Mouse (Mus musculus) CD8-positive naive resting alpha-beta T cell, adult 2 months (primary cell): ENCODE measurements around the gene Zbtb43.

ENCODE experiments used
- DNase-seq, 2 experiments: peaks; one replicate each; pipeline ENCODE4 v3.0.0; 2022; ENCODE audit warnings: low read depth in 2 of 2, low spot score in 2 of 2

The Zbtb43 gene

DNA sequence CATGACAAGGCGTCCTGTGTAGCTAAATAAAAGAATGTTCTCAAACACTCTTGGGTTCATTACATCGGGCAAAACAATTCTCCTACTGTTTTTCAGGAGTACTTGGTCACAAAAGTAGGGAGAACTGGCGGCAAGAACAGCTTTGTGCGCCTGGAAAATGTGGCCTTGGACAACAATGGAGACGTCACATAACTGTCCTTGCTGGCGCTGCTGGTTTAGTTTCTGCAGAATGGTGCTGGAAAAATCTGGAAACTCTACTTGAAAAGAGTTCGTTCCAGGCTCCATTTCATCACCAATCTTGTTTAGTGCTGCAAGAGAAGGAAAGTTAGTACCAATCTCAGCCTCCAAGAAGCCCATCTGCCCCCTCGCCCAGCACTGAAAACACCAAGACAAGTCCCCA is 13.5 kb downstream of the Zbtb43 start:
- no peak for DNase-seq

- DNase-seq = no peak
These were observed 14.9 kb downstream of the Zbtb43 start for GRCm38 (mm10) chr2:33453476-33453875.

DNA sequence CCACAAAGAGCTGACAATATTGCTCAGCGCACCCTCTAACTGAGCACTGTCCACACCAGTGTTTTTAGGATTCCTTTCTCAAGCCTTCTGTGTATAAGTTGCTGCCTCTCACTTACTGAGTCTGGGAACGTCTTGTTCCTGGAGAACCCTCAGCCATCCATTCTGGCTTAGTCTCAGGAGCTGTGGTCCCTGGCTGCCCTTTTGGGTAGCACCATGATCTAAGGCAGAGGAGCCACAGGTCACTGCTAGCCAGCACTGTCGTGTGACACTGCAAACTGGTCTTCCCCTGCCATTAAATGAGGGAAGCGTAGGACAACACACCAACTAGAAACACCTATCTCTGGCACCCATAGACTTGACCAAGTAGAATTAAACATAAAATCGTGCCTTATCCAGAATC is 15.6 kb downstream of the Zbtb43 start:
- no peak for DNase-seq

DNA sequence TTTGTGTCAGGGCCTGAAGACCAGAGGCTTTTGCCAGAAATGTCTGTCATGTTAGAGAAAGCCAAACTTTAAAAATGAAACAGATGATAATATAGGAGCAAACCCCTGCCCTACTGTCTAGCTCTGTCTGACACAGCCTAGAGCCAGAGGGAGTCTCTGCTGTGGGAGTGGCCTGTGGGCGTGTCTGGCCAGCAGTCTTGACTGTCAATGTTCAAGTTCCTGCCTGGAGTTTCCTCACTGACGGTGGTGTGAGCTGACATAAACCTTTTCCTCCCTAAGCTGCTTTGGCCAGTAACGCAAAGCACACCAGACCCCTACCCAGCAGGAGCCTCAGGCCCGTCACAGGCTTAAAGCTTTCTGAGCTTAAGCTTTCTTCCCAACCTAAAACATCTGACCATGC is 16.2 kb downstream of the Zbtb43 start:
- DNase-seq = no peak

GRCm38 (mm10) chr2:33451038-33451978 is 17.1 kb downstream of the Zbtb43 start:
- no peak for DNase-seq

DNA sequence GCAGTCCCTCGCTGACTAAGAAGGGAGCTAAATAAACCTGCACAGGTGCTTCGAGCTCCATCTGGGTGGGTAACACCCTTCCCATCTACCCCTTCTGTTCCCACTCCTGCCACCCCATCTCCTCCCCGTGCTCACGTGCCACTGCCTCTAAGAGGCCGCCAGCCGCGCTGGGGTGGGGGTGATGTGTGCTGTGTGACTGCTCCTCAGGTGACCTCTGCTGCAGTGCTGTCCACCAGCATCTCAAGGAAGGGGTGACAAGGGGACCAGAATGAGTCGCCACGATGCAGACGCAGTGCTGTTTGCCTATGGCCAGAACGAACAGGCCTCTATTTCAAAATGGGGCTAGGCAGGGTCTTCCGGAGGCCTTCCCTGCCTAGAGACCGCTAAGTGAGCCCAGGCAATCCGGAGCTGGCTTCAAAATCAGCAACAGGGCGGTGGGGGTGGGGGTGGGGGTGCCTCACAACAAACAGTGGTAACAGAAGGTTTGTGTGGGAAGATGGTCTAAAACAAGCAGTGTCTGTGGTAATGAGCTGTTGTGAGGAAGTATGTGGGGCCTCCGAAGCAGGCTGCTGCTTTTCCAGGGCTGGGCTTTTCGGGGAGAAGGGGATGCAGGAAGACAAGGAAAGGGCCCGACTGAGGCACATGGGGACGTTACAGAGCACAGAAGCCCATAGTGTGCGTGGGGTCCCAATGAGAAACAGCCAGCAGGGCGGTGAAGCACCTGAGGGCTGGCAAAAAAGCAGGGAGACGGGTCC is 19.1 kb downstream of the Zbtb43 start:
- DNase-seq = no peak

DNA sequence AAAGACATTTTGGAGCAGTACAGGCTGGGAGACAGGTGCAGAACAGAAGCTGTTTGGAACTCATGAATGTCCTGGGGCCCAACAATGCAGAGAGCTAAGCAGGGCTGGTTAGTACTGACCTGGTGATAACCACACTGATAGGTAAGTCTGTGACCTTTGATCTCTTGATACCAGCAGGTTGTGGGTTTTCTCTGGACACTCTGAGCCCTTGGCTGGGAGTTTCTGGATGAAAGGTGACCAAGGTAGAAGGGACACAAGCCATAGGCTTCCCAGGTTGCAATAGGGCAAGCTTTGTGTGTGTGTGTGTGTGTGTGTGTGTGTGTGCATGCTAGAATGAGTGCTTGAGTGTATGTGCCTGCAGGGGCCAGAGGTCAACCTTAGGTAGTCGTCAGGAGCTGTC is 21.6 kb downstream of the Zbtb43 start:
- DNase-seq = no peak

DNA sequence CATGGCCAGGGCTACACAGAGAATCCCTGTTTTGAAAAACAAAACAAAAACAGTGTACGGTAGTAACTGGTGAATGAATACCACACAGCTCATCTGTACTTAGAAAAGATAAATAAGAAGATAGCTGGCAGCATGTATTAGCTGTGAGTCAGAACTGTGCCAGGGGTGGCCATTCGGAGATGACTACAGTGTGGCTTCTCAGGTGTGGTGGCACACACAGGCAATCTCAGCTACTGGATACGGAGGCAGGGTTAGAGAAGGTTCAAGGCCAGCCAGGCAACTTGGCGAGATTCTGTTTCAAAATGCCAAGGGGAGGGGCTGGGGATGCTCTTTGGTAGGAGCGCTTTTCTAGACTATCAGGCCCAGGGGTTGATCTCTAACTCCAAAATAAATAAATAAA is 22.6 kb downstream of the Zbtb43 start:
- no peak for DNase-seq

DNA sequence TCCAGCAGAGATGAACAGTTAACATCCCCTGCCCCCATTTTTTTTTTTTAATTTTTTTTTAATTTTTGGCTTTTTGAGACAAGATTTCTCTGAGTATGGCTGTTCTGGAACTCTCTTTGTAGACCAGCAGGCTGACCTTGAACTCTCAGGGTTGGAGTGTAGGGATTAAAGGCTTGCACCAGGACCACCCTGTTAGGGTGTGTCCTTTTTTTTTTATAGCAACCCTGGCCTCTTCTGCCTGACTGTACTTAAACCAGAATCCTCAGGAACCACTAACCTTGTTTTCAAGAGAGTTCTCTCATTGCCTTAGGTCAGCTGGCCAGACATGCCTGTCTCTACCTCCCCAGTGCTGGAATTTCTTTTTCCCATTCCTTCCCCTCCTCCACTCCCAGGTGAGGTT is 23.5 kb downstream of the Zbtb43 start:
- no peak for DNase-seq

DNA sequence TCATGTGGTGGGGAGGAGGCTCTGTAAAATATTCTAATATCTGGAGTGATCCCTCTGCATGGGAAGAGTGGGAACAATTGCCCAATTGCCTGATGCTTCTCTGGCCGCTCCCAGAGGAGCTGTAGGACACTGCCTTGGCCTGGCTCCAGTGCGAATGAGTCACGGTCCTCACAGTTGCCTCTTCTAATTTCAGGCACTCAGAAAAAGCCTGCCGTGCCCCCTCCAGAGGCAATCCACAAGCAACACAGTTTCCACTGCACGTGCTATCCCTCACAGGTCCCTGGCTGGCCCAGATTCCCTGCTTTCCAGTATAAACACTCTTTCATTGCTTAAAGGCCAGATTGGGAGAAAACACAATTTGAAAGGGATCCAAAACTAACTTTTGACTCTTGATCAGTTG is 24.0 kb downstream of the Zbtb43 start:
- DNase-seq = no peak

DNA sequence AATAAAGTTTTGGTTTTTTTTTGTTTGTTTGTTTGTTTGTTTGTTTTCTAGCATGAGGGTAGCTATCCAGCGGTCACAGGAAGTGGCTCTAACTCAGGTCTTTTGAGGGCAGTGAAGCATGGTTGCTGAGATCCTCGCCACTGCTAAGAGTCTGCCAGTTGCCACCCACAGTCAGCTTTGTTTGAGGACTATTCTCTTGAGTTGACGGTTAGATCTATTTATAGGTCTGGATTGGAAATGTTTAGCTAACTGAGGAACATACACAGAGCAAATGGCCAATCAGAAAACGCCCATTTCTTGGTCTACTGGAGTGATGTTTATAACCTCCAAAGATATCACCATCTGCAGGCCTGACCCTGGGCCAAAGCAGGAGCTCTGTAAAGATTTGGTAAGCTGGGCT is 25.7 kb downstream of the Zbtb43 start:
- no peak for DNase-seq

DNA sequence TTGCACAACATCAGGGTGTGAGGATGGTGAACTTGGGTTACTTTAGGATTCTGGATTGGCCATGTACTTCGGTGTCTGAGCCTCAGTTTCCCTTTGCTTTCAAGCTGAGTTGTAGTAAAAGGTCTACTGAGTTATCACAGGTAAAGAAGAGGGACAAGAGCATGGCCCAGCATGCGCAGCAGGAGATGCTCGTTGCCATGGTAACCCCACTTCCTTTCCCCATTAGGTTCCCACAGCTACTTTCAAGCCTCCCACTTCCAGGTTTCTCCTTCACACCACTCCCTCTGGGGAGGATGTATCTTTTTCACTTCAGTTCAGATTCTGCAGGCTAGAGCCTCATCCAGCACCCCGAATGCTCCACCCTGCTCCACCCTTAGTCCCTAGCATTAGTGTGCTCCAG is 27.5 kb downstream of the Zbtb43 start:
- no peak for DNase-seq

DNA sequence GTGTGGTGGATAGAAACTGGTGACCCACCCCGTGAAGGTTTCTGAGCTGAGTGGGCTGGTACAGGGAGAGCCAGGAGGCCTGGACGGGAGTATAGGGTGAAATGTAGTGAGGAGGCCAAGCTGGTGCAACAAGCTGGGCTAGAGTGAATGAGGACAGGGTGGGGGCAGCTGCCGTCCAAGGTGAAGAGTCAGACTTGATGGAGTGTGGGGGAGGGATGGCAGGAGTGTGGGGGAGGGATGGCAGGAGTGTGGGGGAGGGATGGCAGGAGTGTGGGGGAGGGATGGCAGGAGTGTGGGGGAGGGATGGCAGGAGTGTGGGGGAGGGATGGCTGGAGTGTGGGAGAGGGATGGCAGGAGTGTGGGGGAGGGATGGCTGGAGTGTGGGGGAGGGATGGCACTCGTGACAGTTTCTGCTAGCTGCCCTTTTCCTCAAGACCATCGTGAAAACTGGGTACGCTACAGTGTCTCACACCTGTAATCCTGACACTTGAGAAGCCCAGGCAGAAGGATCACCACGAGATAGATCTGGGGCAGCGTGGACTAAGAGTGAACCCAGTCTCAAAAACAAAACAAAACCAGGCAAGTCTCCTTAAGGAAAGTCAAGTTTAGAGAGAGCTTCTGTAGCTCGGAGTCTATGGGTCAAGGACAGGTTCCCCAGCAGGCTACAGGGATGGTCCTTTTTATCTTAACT is 28.2 kb downstream of the Zbtb43 start:
- DNase-seq = no peak

GRCm38 (mm10) chr2:33439471-33439881 is 28.9 kb downstream of the Zbtb43 start:
- no peak for DNase-seq

DNA sequence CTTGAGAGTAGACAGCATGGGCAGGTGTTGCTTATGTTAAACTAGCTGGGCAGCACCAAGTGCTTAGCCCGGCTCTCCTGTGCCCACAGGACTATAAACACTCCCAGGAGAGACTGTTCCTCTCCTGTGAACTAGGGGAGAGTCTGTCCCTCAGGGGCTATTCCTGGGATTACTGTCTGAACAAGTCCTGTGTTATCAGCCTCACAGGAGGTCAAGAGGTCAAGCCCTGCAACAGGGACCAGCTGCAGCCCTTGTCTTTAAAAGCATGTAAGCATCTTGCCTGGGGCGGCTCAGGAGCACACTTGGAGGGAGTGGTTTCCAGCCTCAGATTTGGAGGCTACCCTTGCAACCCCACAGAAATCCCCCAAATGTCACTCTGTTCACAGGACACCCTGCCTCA is 30.0 kb downstream of the Zbtb43 start:
- no peak for DNase-seq

DNA sequence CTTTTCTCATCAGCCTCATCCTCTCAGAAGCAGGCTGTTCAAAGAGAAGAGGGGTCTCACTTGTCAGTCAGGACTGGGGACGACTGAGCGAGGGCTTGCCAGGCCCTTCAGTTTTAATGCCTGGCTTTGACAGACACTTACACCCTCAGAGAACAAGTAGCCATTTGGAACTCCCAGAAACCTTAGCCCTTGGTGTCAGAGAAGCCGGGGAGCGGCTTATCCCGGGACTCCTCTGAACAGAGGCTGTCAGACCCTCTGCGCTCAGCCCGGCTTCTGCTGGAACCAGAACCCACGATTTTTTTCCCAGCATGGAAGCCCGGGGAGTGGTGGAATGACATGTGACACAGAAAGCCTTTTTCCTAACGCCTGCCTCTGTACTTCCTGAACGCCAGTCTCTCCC is 31.2 kb downstream of the Zbtb43 start:
- DNase-seq = no peak

- no peak for DNase-seq
These were observed 32.3 kb downstream of the Zbtb43 start for GRCm38 (mm10) chr2:33436035-33436580.

DNA sequence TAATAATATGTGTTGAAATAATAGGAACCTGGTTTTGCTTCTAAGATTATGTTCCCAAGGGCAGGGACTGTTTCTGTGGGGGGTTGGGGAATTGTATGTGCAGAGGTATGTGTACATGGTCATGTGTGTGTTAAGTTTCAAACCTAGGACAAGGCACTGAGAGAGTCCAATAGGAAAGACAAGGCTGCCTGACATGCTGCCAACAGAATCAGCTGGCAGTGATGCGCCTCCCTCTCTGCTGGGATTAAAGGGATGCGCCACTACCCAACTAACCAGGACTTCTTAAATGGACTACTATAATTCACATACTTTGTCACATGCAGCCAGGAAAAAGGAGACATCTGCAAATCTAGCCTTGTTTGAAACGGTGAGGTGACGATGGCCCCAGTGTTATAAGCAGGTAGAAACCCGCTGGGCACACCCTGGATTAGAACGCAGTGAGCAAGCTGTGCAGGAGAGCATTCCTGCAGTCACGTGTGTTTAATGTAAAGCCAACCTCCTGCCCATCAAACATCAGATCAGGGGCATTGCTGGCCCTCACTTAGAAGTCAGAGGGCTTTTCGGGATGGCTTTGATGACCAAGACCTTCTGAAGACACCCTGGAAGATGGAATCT is 33.2 kb downstream of the Zbtb43 start:
- no peak for DNase-seq

DNA sequence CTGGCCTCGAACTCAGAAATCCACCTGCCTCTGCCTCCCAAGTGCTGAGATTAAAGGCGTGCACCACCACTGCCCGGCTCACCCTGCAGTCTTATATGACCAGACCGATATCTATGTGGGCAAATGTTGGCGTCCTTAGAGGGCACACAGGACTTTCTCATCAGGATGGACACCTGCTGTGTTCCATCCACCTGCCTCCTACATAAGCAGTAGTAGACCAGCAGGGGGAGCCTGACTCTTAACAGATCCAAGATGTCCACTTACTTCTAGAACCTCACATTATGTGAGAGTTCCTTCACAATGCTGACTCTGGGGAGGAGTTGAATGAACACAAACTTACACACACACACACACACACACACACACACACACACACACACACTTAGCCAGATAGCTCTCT is 35.5 kb downstream of the Zbtb43 start:
- DNase-seq = peak; percentile 23 to 37

- DNase-seq = peak; percentile 54 to 67
These were observed 37.3 kb downstream of the Zbtb43 start, which contains the start of gene Zbtb34 for GRCm38 (mm10) chr2:33430771-33431699. Gene Zbtb34, minus strand, starts transcription at chr2:33431324.
